Mouse (Mus musculus) frontal cortex, postnatal 14 days (tissue): Measurements from ENCODE around the gene Ildr2.

Experiments
- DNase-seq, 2 experiments: peaks; one replicate each; pipeline ENCODE4 v3.0.0; 2022; ENCODE audit warnings: low spot score in 2 of 2

Ildr2 gene

DNA sequence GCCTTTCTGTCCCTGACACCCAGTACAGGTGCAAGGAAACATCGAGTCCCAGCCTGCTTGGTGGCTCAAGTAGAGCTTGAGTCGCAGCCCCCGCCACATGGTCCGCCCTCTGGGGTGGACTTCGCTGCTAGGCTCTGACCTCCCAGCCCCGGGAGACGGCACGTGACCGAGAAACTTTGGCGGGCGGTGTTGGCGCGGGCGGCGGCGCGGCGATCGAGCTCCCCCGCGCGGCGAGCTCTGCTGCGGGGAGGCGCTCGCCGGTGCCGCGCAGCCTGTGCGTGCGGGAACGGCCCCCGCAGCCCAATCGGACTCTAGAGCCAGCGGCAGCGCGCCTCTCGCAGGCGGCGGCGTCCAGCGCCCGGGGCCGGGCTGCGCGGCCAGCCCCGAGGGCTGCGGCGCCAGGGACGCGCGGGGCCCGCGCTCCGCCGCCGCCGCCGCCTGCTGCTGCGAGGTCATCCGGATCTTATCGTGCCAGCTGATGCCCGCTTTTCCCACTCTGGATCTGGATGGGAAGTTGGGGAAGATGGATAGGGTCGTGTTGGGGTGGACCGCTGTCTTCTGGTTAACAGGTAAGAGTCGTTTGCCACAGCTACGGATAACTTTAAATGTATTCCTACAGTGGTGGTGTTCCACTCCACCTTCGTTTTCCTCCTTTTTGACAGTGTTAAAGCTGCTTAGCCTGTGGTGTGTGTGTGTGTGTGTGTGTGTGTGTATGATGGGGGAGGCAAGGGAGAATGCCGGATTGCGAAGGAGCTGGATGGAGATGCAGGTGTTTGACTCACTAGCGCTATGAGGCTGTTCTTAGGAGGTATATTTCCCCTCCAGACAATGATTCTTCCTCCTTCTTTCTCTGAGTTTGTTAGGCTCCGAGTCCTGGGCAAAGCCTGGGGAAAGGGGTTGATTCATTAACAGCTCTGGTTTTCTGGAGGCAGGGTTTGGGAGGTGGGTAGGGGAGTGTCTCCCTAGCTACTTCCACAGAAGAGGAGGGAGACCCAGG, at the start of gene Ildr2:
Gene Ildr2, plus strand, starts transcription at position 242 of the 997 bp plus-strand sequence.
- no peak for DNase-seq

DNA sequence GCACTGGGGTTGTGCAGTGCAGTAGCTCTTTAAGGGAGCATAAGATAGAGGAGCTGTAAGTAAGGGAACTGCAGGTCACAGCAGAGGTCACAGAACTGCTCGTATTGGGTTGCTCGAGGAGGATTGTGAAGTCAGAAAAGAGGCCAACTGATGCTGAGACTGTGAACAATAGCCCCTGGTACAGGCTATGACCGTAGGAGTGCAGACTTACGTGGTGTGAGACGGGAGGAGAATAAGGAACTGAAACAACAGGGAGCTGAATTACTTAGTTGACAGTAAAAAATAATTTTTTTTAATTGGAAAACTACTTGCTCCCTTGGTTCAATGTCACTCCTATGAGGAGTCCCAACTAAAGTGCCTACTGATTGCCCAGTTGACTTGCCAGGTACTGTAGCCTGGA, 49.8 kb upstream of the Ildr2 start:
- DNase-seq = no peak

DNA sequence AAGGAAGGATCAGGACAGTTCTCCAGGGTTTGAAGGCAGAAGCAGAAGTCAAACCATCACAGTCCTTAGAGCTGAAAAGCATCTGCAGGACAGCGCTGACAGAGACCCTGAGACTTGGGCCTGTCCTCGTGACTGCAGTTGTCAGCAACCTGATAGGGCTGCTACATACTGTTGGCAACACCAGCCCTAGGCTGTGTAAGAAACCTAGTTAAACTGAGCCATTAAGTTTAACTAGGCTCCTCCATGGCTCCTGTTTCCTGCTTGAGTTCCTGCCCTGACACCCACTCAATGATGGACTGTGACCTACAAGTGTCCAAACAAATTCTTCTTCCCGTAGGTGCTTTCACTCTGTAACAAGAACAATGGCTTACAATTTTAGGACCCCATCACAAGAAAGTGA, 48.8 kb upstream of the Ildr2 start:
- DNase-seq = no peak

GRCm38 (mm10) chr1:166209371-166209770, 44.6 kb upstream of the Ildr2 start:
- no peak for DNase-seq

DNA sequence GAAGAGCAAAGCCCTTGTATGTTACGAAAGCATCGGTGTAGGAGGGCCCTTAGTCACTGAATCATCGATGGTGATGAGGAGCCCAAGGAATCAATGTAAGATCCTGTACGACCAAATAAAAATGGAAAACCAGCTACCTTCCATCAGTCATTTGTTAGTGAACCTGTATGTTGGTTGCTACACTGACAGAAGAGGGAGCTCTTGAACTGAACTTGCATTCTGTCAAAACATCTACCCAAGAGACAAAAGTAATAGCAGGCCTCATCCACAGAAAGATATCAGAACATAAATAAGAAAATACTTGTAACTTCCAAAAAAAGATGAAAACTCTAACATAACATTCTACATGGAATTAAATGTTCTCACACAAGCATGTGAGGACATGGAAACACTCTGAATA, 39.8 kb upstream of the Ildr2 start:
- DNase-seq = no peak

DNA sequence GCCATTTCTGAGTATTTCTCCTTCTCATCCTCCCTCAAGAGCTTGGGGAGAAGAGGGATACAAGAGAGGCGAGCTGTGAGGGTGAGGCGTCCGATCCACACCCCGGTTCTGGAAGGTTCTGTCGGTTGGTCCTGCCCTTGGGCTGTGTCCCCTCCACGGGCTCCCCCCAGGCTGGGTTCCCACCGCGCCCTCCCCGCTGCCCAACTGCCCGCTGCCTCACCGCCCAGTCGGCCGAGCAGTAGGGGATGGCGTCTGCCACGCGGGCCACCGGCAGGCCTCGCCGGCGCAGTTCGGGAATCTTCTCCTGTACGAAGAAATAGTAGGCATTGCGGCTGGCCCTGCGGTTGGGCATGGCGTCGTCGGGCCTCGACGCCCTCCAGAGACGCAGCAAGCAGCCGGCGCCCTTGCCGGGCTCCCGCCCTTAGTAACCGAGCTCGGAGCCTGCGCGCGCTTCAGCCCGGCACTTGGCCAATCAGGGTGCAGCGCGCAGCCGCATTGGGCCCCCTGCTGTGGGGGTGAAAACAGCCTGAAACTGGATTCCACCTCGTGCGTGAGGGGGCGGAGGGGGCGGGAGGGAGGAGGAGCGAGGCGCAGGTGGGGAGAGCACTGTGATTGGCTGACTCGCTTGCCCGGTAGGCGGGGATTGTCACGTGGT, 15.5 kb upstream of the Ildr2 start, which contains the start of gene Mael:
Gene Mael, minus strand, starts transcription at position 433 of the 655 bp plus-strand sequence.
- DNase-seq = no peak

GRCm38 (mm10) chr1:166244285-166244684, 9.7 kb upstream of the Ildr2 start:
- peak in 1 of 2 experiments; percentile 50 for DNase-seq

GRCm38 (mm10) chr1:166255091-166255490, 1.2 kb downstream of the Ildr2 start:
- DNase-seq = no peak

DNA sequence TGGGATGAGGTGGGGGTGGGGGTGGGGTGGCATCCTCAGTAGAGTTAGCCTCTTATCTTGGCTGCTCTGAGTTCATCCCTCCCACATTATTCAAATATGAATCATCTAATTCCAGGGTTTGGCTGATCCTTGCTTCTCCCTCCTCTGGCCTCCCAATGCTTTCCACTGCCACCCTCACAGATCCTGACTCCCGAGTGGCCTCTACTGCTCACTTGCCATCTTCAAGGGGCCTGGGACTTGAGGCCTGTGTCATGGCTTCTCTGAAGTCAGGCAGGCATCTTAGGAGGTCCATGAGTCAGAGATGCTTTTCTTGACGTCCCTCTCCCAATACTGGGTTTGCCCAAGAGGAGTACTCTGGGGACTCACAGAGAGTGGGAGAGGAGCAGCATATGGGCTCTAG, 1.7 kb downstream of the Ildr2 start:
- no peak for DNase-seq

DNA sequence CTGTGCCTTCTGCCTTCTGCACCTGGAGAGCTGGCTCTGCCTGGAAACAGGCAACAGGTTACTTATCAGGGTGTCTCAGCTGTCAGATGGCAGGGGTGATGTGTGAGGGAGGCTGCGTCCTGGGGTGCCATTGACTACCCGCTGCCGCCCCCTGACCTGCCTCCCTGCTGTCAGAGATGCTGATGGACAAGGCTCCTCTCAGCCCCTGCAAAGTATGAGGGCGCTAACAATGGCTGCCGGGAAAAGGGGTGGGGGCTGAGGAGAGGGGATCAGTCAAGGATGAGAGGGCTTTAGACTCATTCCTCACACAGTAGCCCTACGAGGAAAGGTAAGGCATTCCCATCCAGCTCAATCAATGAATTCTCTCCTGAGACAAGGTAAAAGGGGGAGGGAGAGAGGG, 2.4 kb downstream of the Ildr2 start:
- no peak for DNase-seq

GRCm38 (mm10) chr1:166256898-166257297, 3.0 kb downstream of the Ildr2 start:
- DNase-seq = no peak

GRCm38 (mm10) chr1:166259526-166259925, 5.6 kb downstream of the Ildr2 start:
- no peak for DNase-seq

DNA sequence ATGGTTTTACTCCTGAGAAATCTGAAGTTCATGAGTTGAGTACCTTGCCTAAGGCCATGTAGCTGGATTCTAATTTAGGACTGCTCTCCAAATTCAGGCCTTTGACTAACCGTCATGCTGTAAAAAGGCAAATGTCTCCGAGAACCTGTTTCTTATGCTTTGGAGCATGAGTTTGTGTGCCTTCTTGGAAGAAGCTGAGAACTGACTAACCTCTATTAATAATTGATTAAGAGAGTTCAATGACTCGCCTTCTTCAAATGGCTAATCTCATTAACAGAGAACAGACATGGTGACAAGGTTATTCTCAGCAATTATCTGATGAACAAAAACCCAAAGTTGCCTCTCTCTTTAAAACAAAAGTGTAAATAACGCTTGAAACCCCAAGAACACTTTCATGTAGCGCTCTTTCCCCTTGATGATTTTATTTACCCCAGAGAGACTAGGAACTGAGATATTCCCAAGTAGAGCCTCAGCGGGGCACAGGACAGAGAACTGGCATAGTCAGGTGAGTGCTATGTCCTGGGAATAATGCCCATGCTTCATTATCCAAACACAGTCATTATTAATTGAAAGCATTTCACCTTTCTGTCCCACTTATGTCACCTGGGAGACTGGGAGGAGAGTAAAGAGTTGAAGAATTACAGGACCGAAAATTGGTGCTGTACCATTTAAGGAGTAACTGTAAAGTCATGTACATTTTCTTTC, 12.2 kb downstream of the Ildr2 start:
- no peak for DNase-seq

- no peak for DNase-seq
Observed at GRCm38 (mm10) chr1:166266918-166267317, 13.0 kb downstream of the Ildr2 start.

DNA sequence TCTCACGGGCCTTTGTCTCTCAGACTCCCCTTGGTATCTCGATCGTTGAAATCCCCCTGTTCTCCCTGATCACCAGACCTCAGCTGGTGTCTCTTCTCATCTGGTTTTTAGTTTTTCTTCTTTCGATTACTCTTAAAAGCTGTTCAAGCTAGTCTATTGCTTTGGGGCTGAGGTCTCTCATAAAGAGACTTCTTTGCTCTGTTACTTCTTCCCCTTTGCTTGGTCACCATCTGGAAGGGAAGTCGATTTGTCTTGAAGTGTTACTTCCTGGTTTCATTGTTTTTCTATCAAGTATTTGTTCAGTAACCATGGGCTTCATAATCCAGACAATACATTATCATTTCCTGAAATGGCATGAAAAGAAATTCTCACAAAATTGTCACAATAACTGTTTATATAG, 14.3 kb downstream of the Ildr2 start:
- no peak for DNase-seq

DNA sequence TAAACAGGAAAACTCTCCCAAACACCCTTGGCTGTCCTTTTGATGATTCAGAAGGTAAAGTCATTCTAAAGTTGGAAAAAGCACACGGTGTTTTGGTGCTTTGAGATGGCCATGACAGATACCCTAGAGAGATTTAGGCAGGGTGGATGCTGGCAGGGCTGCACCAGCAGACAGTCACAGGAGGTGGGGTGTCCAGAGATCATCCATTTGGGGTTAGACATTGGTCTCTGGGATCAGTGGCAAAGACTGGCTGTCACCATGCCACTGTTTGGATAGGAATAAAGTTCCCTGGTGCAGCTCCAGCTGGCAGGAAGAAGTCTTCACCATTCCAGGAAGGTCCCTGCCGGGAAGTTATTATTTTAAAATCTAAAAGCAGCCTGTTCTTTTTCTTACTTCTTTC, 24.8 kb downstream of the Ildr2 start:
- DNase-seq = no peak

GRCm38 (mm10) chr1:166279580-166280206, 25.8 kb downstream of the Ildr2 start:
- DNase-seq = no peak

DNA sequence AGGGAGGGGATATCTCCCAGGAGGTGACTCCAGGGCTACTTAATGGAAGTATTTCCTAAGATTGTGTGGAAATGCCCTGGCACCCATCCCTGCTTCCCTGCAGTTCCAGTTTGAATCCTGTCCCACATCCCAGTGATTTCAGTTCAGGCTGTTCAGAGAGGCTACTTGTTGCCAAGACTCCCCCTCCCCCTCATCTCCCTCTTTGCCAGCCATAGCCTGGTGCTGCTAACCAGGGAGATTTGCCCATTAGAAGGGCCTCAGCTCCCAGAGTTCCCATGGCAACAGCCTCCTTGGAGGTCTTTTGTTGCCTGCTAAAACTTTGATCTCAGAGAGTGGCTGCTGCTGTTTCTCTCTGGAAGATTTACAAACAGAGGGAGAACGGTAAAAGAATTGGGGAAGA, 26.6 kb downstream of the Ildr2 start:
- peak; percentile 62 to 73 for DNase-seq

DNA sequence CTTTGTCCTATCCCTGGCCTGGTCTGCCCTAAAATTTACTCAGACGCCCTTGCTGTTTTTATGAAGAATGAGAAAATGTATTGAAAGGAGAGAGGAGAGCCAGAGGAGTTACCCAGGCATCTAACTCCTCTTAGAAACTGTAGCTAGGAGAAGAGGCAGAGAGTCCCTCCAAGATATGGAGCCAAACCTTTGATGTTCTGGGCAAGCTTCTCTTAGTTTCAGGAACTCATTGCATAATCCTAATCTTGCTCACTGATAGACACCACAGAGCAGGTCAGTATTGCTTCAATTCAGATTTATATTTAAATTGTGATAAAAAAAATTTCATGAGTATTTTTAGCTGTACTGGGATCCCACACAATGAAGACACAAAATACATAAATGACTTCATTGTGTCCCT, 27.3 kb downstream of the Ildr2 start:
- DNase-seq = no peak

DNA sequence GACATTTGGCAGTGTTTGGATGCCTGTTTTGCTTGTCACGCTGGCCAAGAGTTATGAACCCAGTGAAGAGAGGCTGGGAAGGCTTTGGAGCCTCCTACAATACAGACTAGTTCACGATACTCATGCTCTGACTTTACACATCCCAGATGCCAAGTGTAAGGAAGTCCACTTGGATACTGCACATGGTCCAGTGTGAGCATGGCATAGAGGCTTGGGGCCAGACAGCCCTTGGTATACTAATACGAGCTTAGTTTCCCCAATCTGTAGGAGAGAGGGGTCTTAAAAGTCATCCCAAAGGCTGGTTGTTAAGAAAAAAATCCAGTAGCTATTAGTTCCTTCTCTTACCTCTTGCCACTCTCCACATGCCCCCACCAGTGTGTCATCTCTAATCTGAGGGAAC, 27.9 kb downstream of the Ildr2 start:
- DNase-seq = no peak

GRCm38 (mm10) chr1:166282597-166283210, 28.8 kb downstream of the Ildr2 start:
- peak; percentile 61 to 81 for DNase-seq
